Mouse (Mus musculus): ENCODE results near the gene Ccdc90b. TPM values are rescaled to one million over a fixed set of nuclear protein-coding genes. Genes with fewer than 3 reads are reported as not detected.

The Ccdc90b gene
- 6.5 TPM for total RNA-seq (2023)

DNA sequence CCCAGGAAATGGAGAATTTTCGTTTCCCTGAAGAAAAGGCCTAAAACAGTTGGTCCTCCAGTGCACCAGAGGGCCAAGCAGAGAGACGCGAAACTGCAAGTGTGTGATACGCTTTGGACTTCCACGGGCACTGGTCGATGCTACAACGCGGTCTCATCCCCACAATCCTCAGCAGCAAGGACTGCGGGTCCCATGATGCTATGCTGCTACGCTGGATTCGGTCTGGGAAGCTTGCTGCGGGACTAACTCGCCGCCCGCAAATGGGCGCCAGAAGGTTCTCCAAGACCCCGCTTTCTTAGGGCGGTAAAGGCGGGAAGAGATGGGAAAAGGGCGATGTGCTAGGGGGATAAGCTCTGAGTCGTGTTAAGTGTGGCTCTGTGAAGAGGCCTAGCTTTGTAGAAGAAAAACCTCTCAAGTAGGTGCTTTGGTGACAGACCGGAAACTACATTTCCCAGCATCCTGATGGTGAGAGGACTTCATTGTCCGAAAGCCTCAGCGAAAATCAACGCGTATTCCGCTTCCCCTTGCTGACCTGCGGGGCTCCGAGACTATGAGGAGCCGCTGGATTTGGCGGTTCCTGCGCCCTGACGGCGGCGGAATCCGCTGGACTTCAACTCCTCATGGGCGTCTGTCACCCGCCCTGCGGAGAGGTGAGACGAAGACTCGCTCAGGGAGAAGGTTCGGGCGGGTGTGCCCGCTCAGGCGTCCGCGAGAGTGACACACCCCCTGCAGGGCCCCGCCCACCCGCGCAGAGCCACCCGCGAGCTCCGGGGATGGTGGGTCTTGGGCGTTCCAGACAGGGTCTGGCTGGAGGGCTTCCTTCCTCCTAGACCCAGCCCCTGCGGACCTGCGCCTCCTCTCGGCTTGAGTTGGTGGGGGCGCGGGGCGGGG, at the start of gene Ccdc90b:
Ccdc90b (plus strand) TSS at position 164 of the 891 bp plus-strand sequence.

Other genes with a start within 250 kb of the Ccdc90b start
- 0.18 TPM for gene Ankrd42, start 76.0 kb downstream of the Ccdc90b start, total RNA-seq (2023)
- gene Pcf11, start 108.8 kb downstream of the Ccdc90b start, total RNA-seq (2023), result 256 TPM
- 5.9 TPM for gene Rab30, start 180.5 kb downstream of the Ccdc90b start, total RNA-seq (2023)

Measured in CD8-positive naive resting alpha-beta T cell, adult 57 days (primary cell).